Mouse (Mus musculus) left cerebral cortex, adult 18-20 months (tissue): Measurements from ENCODE around the gene Ivns1abp. TPM values are rescaled to one million over a fixed set of nuclear protein-coding genes. Genes with fewer than 3 reads are reported as not detected.
"Not testable (repeated sequence)": the region's sequence is repeated elsewhere in the genome, so short reads cannot be mapped to it uniquely, and the experiment has no call there.

ENCODE experiments used
- DNase-seq, 2 experiments: peaks; one replicate each; pipeline ENCODE4 v3.0.0; 2021 to 2022; ENCODE audit warnings: low spot score in 2 of 2, mixed read lengths in 1 of 2
- long read RNA-seq, 2 experiments: library from polyadenylated mRNA; stranded (forward); transcript quantifications; one replicate each; pipeline ENCODE4 v2.0.0; 2021
- total RNA-seq, 2 experiments: library from RNA; stranded (reverse); gene quantifications; 2 replicates each; pipeline ENCODE4 v1.2.3; 2021

Ivns1abp gene
- 100 to 1,000 TPM; 123 to 136 TPM for total RNA-seq
- long read RNA-seq, experiment 1, transcript Ivns1abp-203 (8 exons, 2,783 nt), result minor isoform, 8 of 156 reads
- long read RNA-seq, experiment 1, transcript Ivns1abp-204 (15 exons, 3,315 nt), result minor isoform, 26 of 156 reads
- long read RNA-seq, experiment 1, transcript Ivns1abp-201 (15 exons, 3,511 nt), result major isoform, 76 of 156 reads
- long read RNA-seq, experiment 1, partial matches to known transcripts, result 22 of 156 reads
- long read RNA-seq, experiment 1, other reads (novel, unspliced or antisense), result 24 of 156 reads
- long read RNA-seq, experiment 2, transcript Ivns1abp-201 (15 exons, 3,511 nt), result major isoform, 58 of 104 reads
- long read RNA-seq, experiment 2, transcript Ivns1abp-203 (8 exons, 2,783 nt), result minor isoform, 10 of 104 reads
- long read RNA-seq, experiment 2, transcript Ivns1abp-204 (15 exons, 3,315 nt), result minor isoform, 5 of 104 reads
- long read RNA-seq, experiment 2, partial matches to known transcripts, result 13 of 104 reads
- long read RNA-seq, experiment 2, other reads (novel, unspliced or antisense), result 18 of 104 reads

- DNase-seq, result peak; percentile 95 to 99
Measured at GRCm38 (mm10) chr1:151344283-151345108, at the start of gene Ivns1abp. TSS of gene Ivns1abp (plus strand) at chr1:151344477.

GRCm38 (mm10) chr1:151295486-151295885, 48.8 kb upstream of the Ivns1abp start:
- DNase-seq, result no peak

GRCm38 (mm10) chr1:151296621-151297020, 47.7 kb upstream of the Ivns1abp start:
- DNase-seq, result no peak

DNA sequence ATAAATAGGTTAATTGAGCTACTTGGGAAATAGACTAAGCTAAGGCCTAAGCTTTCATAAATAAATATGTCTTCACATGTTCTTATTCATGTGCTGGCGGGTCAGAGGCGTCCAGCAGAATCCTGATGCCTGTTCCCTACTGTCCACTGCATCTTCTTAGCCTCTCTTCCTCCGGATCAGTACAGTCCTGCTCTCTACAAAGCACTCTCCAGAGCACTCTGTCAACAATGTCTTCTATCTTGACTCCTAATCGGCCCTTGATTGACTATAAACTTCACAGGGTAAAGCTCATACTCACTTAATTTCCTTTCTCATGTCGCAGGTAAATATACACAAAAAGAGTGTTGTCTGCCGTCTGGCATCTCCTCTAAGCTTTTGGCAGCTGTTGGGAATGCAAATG, 47.3 kb upstream of the Ivns1abp start:
- no peak for DNase-seq

DNA sequence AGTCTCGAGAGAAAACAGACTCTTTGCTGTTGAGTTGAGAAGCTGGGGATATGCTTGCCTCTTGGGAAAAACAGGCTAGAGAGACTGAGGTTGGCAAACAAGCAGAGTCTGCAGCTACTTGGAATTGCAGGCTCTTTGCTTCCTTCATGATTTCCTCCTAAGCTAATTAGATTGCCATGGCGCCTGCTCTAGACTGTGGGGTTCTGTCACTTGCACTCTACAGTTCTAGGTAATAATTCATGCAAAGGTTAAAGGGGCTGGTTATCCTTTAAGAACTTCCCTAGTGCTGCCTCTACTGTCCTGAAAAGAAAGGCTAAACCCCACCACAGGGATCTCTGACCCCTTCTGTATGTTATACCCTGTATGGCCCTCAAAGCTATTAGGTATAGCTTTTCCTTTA, 46.7 kb upstream of the Ivns1abp start:
- DNase-seq, result no peak

GRCm38 (mm10) chr1:151301456-151301855, 42.8 kb upstream of the Ivns1abp start:
- DNase-seq, result no peak

DNA sequence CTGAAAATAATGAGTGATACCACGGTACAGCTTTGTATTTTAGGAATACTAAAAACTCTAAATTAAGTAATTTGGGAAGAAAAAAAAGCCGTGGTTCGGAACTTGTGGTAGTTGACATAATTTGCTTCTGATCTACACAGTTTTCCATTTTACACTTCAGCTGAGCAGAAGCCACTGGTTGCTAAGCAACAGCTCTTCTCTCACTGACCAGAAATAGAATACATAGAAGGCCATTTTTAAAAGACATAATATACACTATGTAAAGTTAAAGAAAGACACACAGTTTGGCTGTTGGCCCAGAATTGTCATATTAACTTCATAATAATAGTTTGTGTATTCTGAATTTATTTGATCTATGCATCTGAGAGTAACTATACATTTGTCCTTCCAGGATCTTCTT, 42.4 kb upstream of the Ivns1abp start:
- DNase-seq, result no peak

DNA sequence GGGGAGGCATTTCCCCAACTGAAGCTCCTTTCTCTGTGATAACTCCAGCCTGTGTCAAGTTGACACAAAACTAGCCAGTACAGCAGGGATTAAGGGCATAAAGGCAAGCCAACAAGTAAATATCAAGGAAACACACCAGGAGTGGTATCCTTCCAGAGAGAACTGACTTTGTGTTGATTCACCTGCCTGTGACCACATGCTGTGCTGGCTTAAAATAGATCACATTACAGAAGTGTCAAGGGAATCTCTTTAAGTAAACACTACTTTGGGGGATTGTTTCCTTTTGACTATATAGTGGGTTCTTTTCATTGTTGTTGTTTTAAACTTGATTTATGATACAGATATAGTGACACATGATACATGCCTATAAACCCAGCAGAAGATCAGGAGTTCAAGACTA, 41.0 kb upstream of the Ivns1abp start:
- no peak for DNase-seq

DNA sequence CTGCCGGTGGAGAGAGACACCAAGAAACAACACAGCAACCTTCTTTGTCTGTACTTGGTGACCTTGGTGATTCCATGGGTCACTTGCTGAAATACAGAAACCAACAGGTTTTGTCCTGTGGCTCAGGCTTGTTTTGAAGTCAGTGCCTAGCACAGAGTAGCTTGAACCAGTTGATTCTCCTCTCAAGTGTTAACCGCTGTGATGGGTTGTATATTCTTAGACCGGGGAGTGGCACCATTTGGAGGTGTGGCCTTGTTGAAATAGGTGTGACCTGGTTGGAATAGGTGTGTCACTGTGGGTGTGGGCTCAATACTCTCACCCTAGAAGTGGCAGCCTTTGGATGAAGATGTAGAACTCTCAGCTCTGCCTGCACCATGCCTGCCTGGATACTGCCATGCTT, 39.3 kb upstream of the Ivns1abp start:
- DNase-seq, result not testable (repeated sequence)

DNA sequence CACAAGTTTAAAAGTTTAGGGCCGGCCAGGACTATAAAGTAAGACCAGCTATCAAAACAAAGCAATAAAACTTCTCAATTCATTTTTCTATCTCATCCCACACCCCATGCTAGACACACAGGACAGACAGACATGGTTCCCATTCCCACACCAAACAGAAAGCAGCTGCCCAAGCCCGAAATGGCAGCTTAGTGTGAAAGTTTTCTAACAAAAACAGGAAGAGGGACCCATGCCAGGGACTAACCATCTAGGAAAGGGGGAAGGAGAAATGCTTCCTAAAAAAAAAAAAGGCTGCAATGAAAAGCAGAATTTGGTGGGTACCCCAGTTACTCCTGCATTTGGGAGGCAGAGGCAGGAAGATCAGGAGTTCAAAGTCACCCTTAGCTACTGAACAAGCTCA, 37.2 kb upstream of the Ivns1abp start:
- DNase-seq, result no peak

DNA sequence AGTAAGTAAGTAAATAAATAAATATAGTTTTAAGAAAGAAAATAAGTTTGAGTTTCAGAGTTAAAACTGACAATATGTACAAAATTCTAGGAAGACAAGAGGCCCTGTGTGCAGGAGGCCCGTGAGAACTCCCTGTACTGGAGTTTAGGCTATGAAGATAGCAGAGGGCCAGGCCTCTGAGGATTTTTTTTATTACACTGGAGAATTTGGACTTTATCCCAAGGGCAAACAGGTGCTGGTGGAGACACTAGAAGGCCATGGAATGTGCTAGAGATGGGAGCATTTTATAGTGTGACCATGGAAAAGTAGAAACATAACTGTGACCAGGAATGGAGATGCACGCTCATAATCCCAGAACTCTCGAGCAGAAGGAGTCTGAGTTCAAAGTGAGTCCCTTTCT, 36.5 kb upstream of the Ivns1abp start:
- no peak for DNase-seq

DNA sequence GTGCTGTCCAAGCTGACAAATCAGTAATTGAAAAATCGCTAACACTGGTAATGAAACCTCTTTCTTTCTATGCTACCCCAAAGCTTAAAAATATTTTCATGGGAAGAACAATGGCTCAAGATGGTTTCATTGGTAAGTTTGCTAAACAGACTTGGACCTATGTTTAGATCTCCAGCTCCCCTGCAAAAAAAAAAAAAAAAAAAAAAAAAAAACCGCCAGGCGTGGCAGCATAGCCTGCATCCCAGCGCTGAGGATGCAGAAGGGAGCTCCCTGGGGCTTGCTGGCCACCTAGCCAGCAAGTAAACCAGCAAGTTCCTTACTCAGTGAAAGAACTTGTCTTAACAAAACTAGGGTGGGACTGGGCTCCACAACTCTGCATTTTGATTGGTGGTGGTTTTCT, 35.8 kb upstream of the Ivns1abp start:
- DNase-seq, result no peak

DNA sequence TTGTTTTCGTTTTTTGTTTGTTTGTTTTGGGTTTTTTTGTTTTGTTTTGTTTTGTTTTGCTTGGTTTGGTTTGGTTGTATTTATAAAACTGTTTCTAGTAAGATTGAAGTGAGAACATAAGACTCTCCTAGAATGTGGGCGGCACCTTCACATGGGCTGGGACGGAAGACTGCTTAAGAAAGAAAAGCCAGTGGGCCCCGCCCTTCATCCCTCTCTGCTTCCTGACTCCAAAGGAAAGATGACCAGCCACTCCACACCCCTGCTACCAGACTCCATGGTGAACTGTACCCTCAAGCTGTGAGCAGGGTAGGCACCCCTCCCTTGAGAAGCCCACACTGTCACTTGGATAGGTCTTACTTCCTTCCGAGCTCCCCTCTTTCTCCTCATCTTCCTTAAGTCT, 33.8 kb upstream of the Ivns1abp start:
- DNase-seq, result no peak

- DNase-seq, result no peak
Measured at GRCm38 (mm10) chr1:151311379-151311778, 32.9 kb upstream of the Ivns1abp start.

DNA sequence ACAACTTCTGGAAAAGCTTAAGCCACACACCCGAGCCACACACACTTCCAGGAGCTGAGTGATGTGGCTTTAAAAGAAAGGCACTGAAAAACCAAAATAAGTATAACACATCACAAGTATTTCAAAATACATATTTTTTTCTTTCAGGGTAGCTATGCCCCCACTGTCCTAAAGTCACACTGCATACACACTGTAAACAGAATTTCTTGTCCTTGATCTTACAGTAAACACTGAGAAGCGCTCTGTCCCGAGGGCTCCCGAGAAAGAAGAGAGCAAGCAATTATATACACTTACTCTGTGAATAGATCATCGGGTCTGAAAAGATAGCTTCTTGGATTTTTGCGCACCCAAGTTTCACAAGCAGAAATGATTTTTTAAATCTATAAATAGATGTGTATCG, 25.0 kb upstream of the Ivns1abp start:
- no peak for DNase-seq

- no peak for DNase-seq
Measured at GRCm38 (mm10) chr1:151320408-151320807, 23.9 kb upstream of the Ivns1abp start.

GRCm38 (mm10) chr1:151325328-151325727, 18.9 kb upstream of the Ivns1abp start:
- no peak for DNase-seq

GRCm38 (mm10) chr1:151328341-151329097, 15.8 kb upstream of the Ivns1abp start:
- no peak for DNase-seq

GRCm38 (mm10) chr1:151329601-151330000, 14.7 kb upstream of the Ivns1abp start:
- DNase-seq, result no peak

DNA sequence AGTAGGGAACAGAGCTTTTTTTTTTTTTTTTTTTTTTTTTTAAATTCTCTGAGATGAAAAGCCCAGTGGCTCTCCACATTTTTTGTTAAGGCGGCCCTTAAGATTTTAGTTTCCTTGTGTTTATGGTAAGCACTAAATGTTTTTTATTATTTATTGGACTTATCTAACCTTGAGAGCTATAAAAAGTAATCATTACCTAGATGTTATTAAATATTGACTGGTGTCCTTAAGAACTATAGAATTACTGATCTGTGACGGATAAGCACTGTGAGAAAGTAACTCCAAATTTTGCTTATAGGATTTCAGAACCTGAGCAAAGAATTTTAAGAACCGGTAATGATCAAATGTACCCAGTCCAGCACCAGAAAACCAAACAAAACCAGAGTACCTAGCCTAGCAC, 11.5 kb upstream of the Ivns1abp start:
- DNase-seq, result no peak

DNA sequence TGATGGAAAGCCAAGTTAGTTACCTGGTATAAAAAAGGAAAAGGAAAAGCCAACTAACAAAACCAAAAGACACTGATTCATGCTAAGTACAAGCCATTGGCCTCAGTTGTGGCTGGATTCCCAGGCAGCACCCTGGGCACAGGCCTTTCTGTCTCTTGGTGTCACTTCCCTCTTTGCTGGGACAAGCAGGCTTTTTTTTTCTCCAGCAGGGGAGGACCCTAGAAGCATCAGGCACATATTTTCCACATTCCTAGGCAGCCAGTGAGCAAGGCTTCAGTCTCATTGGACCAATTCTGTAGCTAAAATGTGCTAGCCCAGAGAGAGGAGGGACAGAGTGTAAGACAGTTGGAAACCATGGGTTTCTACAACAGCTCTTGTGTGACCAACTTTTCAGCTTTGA, 6.0 kb upstream of the Ivns1abp start:
- no peak for DNase-seq
